Mouse (Mus musculus): Measurements from ENCODE around the gene Hectd4. TPM values are rescaled to one million over a fixed set of nuclear protein-coding genes. Genes with fewer than 3 reads are reported as not detected.
A peak's percentile ranks its signal among the peaks of the same experiment; 100 is the strongest.

The Hectd4 gene
- 61.5 and 67.5 TPM in 2 replicates for polyA plus RNA-seq (2012; rRNA removed)

GRCm38 (mm10) chr5:121219980-121220731, at the start of gene Hectd4:
TSS of gene Hectd4 (plus strand) at chr5:121220219.
- H3K4me3 ChIP-seq (ENCODE audit: control insufficient read depth, insufficient read depth, low read length), result peak within 1 kb of the TSS; percentile 92
- peak; percentile 100 for DNase-seq
- no peaks in the 10 kb centered on the region for H3K27me3 ChIP-seq (ENCODE audit: control insufficient read depth, insufficient read depth, low read length)
- WGBS, result 2% methylated on average over 83 of the region's 90 CpGs
- H3K36me3 ChIP-seq (ENCODE audit: control insufficient read depth, insufficient read depth, low read length), result no peaks in the 10 kb centered on the region
- H3K4me1 ChIP-seq (replicated peaks; ENCODE audit: control insufficient read depth, insufficient read depth, low read length), result peaks cover 7% of the 10 kb centered on the region
- peak within 1 kb of the TSS; percentile 73 for H3K27ac ChIP-seq (ENCODE audit: control insufficient read depth, insufficient read depth, low read length)
- TF ChIP-seq POLR2A (IDR thresholded peaks at IDR 0.05; ENCODE audit: control insufficient read depth, extremely low read depth, insufficient read depth, low read length, poor library complexity) (peak; percentile 71; the same call in 1 of the 2 replicates), CTCF (IDR thresholded peaks at IDR 0.05; ENCODE audit: borderline replicate concordance, control insufficient read depth, extremely low read depth, insufficient read depth, low read length, poor library complexity) (peak; percentile 38; the same call in 1 of the 2 replicates)

DNA sequence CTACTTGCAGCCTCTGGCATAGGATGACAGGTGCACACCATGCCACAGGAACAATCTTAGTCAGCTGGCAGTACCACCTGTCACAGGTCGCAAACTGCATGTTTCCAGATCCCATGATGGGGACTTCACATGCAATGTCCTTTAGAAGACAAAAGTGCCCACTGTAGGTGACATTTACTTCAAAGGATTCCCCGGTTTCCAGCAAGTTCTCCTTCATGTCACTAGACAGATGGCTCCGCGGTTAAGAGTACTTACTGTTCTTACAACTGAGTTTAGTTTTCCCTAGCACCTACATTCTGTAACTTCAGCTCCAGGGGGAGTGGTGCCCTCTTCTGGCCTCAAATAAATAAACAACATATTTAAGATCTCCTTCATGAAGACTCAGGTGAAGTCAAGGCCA, 47.2 kb upstream of the Hectd4 start:
- peak; percentile 11 for DNase-seq
- Histone ChIP-seq H3K4me3 (ENCODE audit: control insufficient read depth, insufficient read depth, low read length) (no peak overlapping the region), H3K36me3 (ENCODE audit: control insufficient read depth, insufficient read depth, low read length) (peaks cover 8% of the 10 kb centered on the region; the same call in 1 of the 2 replicates), H3K27me3 (ENCODE audit: control insufficient read depth, insufficient read depth, low read length) (no peaks in the 10 kb centered on the region), H3K27ac (ENCODE audit: control insufficient read depth, insufficient read depth, low read length) (no peak overlapping the region), H3K4me1 (replicated peaks; ENCODE audit: control insufficient read depth, insufficient read depth, low read length) (no peaks in the 10 kb centered on the region)
- TF ChIP-seq POLR2A (IDR thresholded peaks at IDR 0.05; ENCODE audit: control insufficient read depth, extremely low read depth, insufficient read depth, low read length, poor library complexity), result no peak
- TF ChIP-seq CTCF (IDR thresholded peaks at IDR 0.05; ENCODE audit: borderline replicate concordance, control insufficient read depth, extremely low read depth, insufficient read depth, low read length, poor library complexity), result no peak
- 62% methylated on average over 4 of the region's 4 CpGs for WGBS

DNA sequence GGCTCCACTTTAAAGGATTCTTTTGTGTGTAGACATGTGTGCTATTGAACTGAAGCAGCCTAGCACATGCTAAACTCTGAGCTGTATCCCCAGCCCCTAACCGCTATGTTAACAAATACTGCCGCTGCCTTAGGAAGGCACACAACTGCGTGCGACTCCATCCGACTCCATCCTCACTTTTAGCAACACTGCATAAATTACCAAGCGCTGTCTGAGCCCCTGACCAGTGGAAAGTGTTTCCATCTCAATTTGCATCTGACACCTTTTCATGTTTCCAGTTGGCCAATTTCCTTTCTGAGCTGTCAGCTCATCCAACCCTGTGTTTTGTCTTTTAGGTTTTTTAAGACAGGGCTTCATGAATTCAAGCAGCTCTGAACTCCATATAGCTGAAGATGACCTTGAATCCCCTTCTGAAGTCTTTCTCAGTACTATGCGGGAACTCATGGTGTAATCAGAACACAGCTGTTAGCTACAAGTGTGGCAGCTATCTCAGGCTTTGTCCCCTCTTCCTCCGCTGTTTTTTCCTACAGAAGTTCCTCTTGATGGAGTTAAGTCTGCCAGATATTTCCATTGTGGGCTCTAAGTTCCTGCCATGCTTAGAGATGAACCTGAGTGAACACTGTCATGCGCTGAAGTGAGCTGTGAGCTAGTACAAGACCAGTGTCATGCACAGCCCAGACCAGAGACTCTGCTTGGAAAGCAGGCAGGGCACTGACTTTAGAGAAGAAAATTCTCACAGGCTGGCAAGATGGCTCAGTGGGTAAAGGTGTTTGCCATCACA, 40.8 kb upstream of the Hectd4 start:
- H3K27ac ChIP-seq (ENCODE audit: control insufficient read depth, insufficient read depth, low read length), result no peak overlapping the region

GRCm38 (mm10) chr5:121183269-121183668, 36.8 kb upstream of the Hectd4 start:
- no peak overlapping the region for H3K27ac ChIP-seq (ENCODE audit: control insufficient read depth, insufficient read depth, low read length)
- TF ChIP-seq CTCF (IDR thresholded peaks at IDR 0.05; ENCODE audit: borderline replicate concordance, control insufficient read depth, extremely low read depth, insufficient read depth, low read length, poor library complexity), result no peak
- no peak for TF ChIP-seq POLR2A (IDR thresholded peaks at IDR 0.05; ENCODE audit: control insufficient read depth, extremely low read depth, insufficient read depth, low read length, poor library complexity)
- H3K4me3 ChIP-seq (ENCODE audit: control insufficient read depth, insufficient read depth, low read length), result no peak overlapping the region
- DNase-seq, result no peak
- 97% methylated on average over 9 of the region's 9 CpGs for WGBS
- peaks cover 7% of the 10 kb centered on the region for H3K4me1 ChIP-seq (replicated peaks; ENCODE audit: control insufficient read depth, insufficient read depth, low read length)
- H3K27me3 ChIP-seq (ENCODE audit: control insufficient read depth, insufficient read depth, low read length), result no peaks in the 10 kb centered on the region
- no peaks in the 10 kb centered on the region for H3K36me3 ChIP-seq (ENCODE audit: control insufficient read depth, insufficient read depth, low read length)

More for the DNA sequence above, 40.8 kb upstream of the Hectd4 start:
- Histone ChIP-seq H3K27me3 (ENCODE audit: control insufficient read depth, insufficient read depth, low read length) (no peaks in the 10 kb centered on the region), H3K4me1 (replicated peaks; ENCODE audit: control insufficient read depth, insufficient read depth, low read length) (no peaks in the 10 kb centered on the region), H3K4me3 (ENCODE audit: control insufficient read depth, insufficient read depth, low read length) (no peak overlapping the region), H3K36me3 (ENCODE audit: control insufficient read depth, insufficient read depth, low read length) (no peaks in the 10 kb centered on the region)
- TF ChIP-seq POLR2A (IDR thresholded peaks at IDR 0.05; ENCODE audit: control insufficient read depth, extremely low read depth, insufficient read depth, low read length, poor library complexity) (no peak), CTCF (IDR thresholded peaks at IDR 0.05; ENCODE audit: borderline replicate concordance, control insufficient read depth, extremely low read depth, insufficient read depth, low read length, poor library complexity) (no peak)
- 94% methylated on average over 9 of the region's 9 CpGs for WGBS
- no peak for DNase-seq

GRCm38 (mm10) chr5:121184375-121184774, 35.6 kb upstream of the Hectd4 start:
- DNase-seq, result no peak
- H3K4me3 ChIP-seq (ENCODE audit: control insufficient read depth, insufficient read depth, low read length), result no peak overlapping the region

DNA sequence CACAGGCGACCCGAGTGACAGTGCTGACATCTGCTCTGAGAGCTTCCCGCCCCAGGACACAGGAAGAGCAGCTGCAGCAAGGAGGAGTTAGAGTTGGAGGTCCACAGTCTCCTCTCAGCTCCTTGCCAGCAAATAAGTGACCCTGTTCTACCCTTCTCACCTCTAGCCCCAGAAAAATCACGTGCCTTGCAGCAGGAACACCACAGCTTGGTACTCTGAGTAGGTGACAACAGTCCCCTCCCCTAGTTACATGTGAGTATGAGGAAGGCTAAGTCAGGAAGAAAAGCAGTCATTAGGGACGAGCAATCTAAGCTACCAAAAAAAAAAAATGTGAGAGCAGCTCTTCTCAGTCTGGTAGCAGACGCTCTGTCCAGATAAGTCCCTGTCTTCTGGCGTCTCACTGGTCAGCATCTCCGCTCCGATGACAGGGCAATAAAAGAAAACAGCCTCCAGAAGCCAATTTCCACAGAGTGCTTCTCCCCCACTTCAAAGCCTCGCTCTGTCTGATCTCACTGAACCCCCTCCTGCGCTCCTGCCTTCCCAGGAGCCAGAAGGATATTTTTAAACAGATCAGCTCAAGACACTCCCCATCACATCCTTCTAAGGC, 35.0 kb upstream of the Hectd4 start:
- Histone ChIP-seq H3K27ac (ENCODE audit: control insufficient read depth, insufficient read depth, low read length) (no peak overlapping the region), H3K36me3 (ENCODE audit: control insufficient read depth, insufficient read depth, low read length) (no peaks in the 10 kb centered on the region), H3K4me3 (ENCODE audit: control insufficient read depth, insufficient read depth, low read length) (no peak overlapping the region), H3K4me1 (replicated peaks; ENCODE audit: control insufficient read depth, insufficient read depth, low read length) (peaks cover 11% of the 10 kb centered on the region), H3K27me3 (ENCODE audit: control insufficient read depth, insufficient read depth, low read length) (no peaks in the 10 kb centered on the region)
- 41% methylated on average over 11 of the region's 11 CpGs for WGBS
- no peak for DNase-seq
- no peak for TF ChIP-seq CTCF (IDR thresholded peaks at IDR 0.05; ENCODE audit: borderline replicate concordance, control insufficient read depth, extremely low read depth, insufficient read depth, low read length, poor library complexity)
- TF ChIP-seq POLR2A (IDR thresholded peaks at IDR 0.05; ENCODE audit: control insufficient read depth, extremely low read depth, insufficient read depth, low read length, poor library complexity), result no peak

More at GRCm38 (mm10) chr5:121184375-121184774, 35.6 kb upstream of the Hectd4 start:
- Histone ChIP-seq H3K27me3 (ENCODE audit: control insufficient read depth, insufficient read depth, low read length) (no peaks in the 10 kb centered on the region), H3K36me3 (ENCODE audit: control insufficient read depth, insufficient read depth, low read length) (no peaks in the 10 kb centered on the region), H3K27ac (ENCODE audit: control insufficient read depth, insufficient read depth, low read length) (no peak overlapping the region), H3K4me1 (replicated peaks; ENCODE audit: control insufficient read depth, insufficient read depth, low read length) (peaks cover 11% of the 10 kb centered on the region)
- 81% methylated on average over 2 of the region's 2 CpGs for WGBS
- TF ChIP-seq POLR2A (IDR thresholded peaks at IDR 0.05; ENCODE audit: control insufficient read depth, extremely low read depth, insufficient read depth, low read length, poor library complexity) (no peak), CTCF (IDR thresholded peaks at IDR 0.05; ENCODE audit: borderline replicate concordance, control insufficient read depth, extremely low read depth, insufficient read depth, low read length, poor library complexity) (no peak)

Data from thymus, adult 2 months (tissue).